Mouse (Mus musculus) ES-Bruce4 (cell line): ENCODE results near the gene Btbd10.

Source experiments
- CTCF ChIP-seq: IDR thresholded peaks from one replicate; pipeline ENCODE4 v1.8.1; 2011; ENCODE audit warnings: low read depth, low read length
- POLR2A ChIP-seq: IDR thresholded peaks from one replicate; pipeline ENCODE4 v1.8.1; 2011; ENCODE audit warnings: low read length; ENCODE audit not compliant: insufficient read depth

GRCm38 (mm10) chr7:113277245-113277644 is 91.9 kb downstream of the Btbd10 start:
- TF ChIP-seq CTCF (no peak), POLR2A (no peak)
